Mouse (Mus musculus): ENCODE data around the gene Opcml.
A peak's percentile ranks its signal among the peaks of the same experiment; 100 is the strongest.

Gene Opcml

GRCm38 (mm10) chr9:28255128-28255904 is 464.7 kb downstream of the Opcml start:
- no peak for DNase-seq (ENCODE audit: low spot score)

- no peak for DNase-seq (ENCODE audit: low spot score)
Observed at GRCm38 (mm10) chr9:28255905-28256268, 465.3 kb downstream of the Opcml start.

- DNase-seq (ENCODE audit: low spot score), result peak; percentile 66
Observed at GRCm38 (mm10) chr9:28261078-28261753, 470.6 kb downstream of the Opcml start.

GRCm38 (mm10) chr9:28262021-28262420 is 471.4 kb downstream of the Opcml start:
- DNase-seq (ENCODE audit: low spot score), result no peak

- DNase-seq (ENCODE audit: low spot score), result no peak
Observed at GRCm38 (mm10) chr9:28262896-28263295, 472.3 kb downstream of the Opcml start.

GRCm38 (mm10) chr9:28264761-28265160 is 474.2 kb downstream of the Opcml start:
- DNase-seq (ENCODE audit: low spot score), result no peak

GRCm38 (mm10) chr9:28273816-28274215 is 483.2 kb downstream of the Opcml start:
- DNase-seq (ENCODE audit: low spot score), result no peak

GRCm38 (mm10) chr9:28278555-28278954 is 488.0 kb downstream of the Opcml start:
- DNase-seq (ENCODE audit: low spot score), result no peak

GRCm38 (mm10) chr9:28281025-28281424 is 490.4 kb downstream of the Opcml start:
- DNase-seq (ENCODE audit: low spot score), result no peak

GRCm38 (mm10) chr9:28281571-28281970 is 491.0 kb downstream of the Opcml start:
- no peak for DNase-seq (ENCODE audit: low spot score)

GRCm38 (mm10) chr9:28285016-28285415 is 494.4 kb downstream of the Opcml start:
- no peak for DNase-seq (ENCODE audit: low spot score)

GRCm38 (mm10) chr9:28286384-28286783 is 495.8 kb downstream of the Opcml start:
- DNase-seq (ENCODE audit: low spot score), result no peak

GRCm38 (mm10) chr9:28287485-28287884 is 496.9 kb downstream of the Opcml start:
- DNase-seq (ENCODE audit: low spot score), result no peak

- DNase-seq (ENCODE audit: low spot score), result no peak
Observed at GRCm38 (mm10) chr9:28289696-28290330, 499.2 kb downstream of the Opcml start.

GRCm38 (mm10) chr9:28303659-28304058 is 513.1 kb downstream of the Opcml start:
- DNase-seq (ENCODE audit: low spot score), result no peak

- DNase-seq (ENCODE audit: low spot score), result no peak
Observed at GRCm38 (mm10) chr9:28306364-28307121, 516.0 kb downstream of the Opcml start.

GRCm38 (mm10) chr9:28307122-28307430 is 516.5 kb downstream of the Opcml start:
- no peak for DNase-seq (ENCODE audit: low spot score)

- no peak for DNase-seq (ENCODE audit: low spot score)
Observed at GRCm38 (mm10) chr9:28307481-28308050, 517.0 kb downstream of the Opcml start.

GRCm38 (mm10) chr9:28317881-28318280 is 527.3 kb downstream of the Opcml start:
- no peak for DNase-seq (ENCODE audit: low spot score)

GRCm38 (mm10) chr9:28319021-28319755 is 528.6 kb downstream of the Opcml start:
- DNase-seq (ENCODE audit: low spot score), result no peak

GRCm38 (mm10) chr9:28319802-28320201 is 529.2 kb downstream of the Opcml start:
- DNase-seq (ENCODE audit: low spot score), result no peak

Data from urinary bladder, postnatal 14 days (tissue).